Mouse (Mus musculus) G1E (cell line): Measurements from ENCODE around the gene Ubr4.

Source experiments
- CTCF ChIP-seq: IDR thresholded peaks from 2 replicates; pipeline ENCODE4 v1.5.1; 2012; ENCODE audit warnings: low read depth, low read length, inconsistent platforms, mixed read lengths
- TAL1 ChIP-seq: conservative IDR thresholded peaks from 2 replicates; pipeline ENCODE4 v1.6.1; 2012; ENCODE audit warnings: low read depth, low read length, inconsistent platforms, mixed read lengths

GRCm38 (mm10) chr4:139411351-139411750 lies 58.9 kb downstream of the Ubr4 start:
- no peak for TF ChIP-seq CTCF
- TF ChIP-seq TAL1 = no peak
